Mouse (Mus musculus): ENCODE measurements around the gene Rarres2.

Gene Rarres2

DNA sequence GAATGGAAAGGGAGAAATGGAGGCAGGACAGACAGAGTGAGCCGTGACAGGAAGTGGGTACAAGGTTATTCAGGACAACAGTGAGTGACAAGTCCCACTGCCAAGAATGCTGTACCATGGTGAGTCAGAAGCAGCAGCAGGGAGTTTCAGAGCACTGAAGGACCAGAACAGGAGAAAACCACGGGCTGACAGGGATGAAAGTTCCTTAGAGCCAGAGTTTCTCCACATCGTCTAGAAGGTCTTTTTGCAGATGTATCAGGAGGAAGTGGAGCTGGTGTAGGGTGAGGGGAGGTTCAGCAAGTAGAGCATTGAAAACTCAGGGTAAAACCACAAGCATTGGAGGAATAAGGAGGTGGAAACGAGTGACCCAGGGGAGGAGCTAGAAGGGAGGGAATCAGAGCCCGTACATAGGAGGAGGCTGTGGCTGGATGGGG is 6.6 kb upstream of the Rarres2 start:
- DNase-seq (ENCODE audit: low read depth), result peak; percentile 57

- DNase-seq (ENCODE audit: low read depth), result no peak
Measured at GRCm38 (mm10) chr6:48578736-48579135, 6.1 kb upstream of the Rarres2 start.

DNA sequence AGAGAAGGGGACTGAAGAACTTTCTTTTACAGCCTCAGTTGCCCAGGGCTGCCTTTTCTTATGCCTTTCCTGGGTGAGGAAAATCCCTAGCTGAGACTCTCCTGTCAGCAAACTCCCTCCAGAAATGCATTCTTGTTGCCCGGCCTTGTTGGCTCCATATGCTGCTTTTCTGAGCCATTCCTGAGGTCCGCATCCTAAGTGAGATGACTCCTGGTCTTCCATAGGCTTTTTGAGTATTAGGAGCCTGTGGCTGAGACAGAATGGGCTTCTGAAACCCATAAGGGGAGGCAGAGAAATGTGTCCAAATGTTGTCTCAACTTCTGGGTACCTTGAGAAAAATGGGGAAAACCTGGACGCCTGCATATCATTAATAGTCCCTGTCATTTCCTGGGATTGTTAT is 1.4 kb upstream of the Rarres2 start:
- DNase-seq (ENCODE audit: low read depth), result no peak

DNA sequence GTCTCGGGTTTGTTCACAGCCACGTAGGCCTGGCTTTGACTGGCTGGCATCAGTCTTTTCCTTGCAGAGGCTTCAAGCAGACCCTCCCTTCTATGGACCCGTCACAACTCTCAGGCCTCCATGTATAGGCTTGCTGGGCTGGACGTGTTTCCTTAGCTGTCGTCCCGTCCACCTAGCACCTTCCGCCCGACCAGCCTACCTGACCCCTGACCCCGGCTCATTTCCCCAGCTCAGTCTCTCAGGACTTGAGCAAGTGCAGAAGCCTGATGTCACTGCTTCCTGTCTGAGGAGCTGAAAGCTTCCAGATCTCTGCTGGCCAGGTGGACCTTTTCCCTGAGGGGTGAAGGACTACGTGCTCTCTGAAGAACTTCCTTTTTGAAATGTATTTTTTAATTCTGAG is 691 bp upstream of the Rarres2 start:
- no peak for DNase-seq (ENCODE audit: low read depth)

DNA sequence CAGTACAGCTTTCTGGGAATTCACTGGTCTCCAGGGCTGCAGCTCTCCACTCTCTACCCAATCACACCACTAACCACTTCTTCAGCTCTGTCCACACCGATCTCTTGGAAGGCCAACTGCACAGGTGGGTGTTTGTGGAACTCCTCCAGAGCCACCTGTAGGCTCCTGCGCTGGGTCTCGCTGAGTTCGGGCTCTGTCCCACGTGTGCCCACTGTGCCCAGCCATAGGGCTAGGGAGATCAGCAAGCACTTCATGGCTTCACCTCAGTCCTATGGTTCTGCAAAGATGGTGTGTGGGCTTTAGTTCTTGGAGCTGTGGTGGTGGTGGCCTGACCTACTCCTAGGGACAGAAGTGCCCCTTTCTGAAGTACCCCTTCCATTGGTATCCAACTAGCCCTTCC is 575 bp downstream of the Rarres2 start:
- no peak for DNase-seq (ENCODE audit: low read depth)

GRCm38 (mm10) chr6:48569065-48569807 is 3.4 kb downstream of the Rarres2 start:
- DNase-seq (ENCODE audit: low read depth), result no peak

DNA sequence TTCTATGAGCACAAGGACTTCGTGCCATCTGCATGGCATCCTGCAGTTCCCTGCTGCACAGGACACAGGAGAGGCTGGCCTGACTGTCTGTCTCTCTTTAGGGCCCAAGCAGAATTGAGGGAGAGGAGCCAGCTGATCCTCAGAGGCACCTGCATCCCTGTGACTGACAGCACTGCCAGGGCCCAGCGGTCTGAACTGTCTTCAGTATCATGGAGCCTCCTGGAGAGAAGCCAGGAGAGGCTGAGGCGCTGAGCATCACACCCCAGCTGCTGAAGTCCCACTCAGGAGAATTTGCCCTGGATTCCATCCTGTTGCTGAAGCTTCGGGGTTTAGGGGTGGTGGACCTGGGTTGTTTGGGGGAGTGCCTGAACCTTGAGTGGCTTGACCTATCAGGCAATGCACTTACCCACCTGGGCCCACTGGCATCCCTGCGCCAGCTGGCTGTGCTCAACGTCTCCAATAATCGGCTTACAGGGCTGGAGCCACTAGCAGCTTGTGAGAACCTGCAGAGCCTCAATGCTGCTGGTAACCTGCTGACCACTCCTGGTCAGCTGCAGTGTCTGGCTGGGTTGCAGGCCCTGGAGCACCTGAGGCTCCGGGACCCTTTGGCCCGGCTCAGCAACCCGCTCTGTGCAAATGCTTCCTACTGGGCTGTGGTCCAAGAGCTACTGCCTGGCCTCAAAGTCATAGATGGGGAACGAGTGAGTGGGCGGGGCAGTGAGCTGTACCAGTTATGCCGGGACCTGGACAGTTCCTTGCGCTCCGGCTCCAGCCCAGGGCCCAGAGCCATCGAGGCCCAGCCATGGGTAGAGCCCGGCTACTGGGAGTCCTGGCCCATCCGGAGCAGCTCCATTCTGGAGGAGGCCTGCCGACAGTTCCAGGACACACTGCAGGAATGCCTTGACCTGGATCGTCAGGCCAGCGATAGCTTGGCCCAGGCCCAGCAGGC is 4.3 kb downstream of the Rarres2 start:
- DNase-seq (ENCODE audit: low read depth), result no peak

DNA sequence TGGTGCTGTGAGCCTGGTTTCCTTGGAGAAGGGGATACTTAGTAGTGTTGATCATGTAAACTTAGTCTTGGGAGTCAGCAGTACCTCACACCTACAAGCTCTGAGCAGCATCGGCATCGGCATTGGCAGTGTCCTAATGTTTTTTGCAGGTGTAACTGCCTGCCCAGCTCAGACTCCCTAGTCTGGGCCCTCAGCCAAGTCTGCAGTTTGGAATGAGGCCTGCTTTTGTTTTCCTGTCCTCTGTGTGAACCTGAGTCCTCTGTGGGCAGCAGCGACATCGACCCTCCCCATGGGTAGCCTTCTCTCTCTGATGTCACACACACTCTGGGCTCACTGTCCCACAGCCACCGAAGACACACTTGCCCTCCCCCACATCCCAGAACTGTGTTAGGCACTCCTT is 6.3 kb downstream of the Rarres2 start:
- no peak for DNase-seq (ENCODE audit: low read depth)

DNA sequence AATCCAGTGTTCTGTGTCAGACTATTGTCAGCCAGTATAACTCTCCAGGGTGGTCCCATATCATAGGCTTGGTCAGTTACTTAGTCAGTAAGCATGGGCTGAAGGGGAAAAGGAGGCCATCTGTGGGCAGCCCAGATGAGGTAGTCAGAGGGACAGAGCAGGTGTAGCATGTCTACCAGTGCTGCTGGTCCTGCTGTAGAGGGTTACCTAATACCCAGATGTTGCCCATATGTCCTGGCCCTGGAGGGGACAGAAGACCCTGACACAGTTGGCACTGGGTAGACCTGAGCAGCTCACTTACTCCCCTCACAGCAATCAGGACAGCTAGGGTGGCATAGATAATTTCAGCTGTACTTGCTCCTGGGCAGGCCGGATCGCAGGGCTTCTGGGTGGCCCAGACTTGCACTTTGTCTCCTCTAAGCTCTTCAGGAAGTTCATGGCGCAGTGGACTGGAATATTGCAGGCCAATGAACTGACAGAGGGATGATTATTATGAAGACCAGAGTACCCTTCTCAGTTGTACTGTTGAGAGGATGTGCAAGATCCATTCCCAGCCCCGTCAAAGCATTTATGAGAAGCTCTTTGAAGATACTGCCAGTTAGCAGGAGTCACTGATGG is 6.8 kb downstream of the Rarres2 start:
- DNase-seq (ENCODE audit: low read depth), result no peak

DNA sequence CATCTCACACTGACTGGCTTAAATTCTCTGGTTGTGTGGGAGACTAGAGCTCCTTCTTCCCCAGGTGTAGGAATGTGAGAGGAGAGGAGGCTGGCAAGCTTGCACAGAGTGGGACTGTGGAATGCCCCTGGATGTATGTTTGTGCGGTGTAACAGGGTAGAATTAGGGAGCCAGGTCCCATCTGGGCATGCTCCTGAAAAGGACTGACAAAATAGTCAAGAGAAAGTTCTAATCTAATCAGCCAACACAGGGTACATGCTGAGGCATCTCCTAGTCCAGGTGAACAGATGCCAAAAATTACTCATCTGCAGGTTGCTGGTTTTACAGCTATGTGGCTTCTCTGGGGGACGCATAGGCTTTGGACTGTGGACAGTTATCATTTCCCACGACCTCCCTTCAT is 16.6 kb downstream of the Rarres2 start:
- no peak for DNase-seq (ENCODE audit: low read depth)

DNA sequence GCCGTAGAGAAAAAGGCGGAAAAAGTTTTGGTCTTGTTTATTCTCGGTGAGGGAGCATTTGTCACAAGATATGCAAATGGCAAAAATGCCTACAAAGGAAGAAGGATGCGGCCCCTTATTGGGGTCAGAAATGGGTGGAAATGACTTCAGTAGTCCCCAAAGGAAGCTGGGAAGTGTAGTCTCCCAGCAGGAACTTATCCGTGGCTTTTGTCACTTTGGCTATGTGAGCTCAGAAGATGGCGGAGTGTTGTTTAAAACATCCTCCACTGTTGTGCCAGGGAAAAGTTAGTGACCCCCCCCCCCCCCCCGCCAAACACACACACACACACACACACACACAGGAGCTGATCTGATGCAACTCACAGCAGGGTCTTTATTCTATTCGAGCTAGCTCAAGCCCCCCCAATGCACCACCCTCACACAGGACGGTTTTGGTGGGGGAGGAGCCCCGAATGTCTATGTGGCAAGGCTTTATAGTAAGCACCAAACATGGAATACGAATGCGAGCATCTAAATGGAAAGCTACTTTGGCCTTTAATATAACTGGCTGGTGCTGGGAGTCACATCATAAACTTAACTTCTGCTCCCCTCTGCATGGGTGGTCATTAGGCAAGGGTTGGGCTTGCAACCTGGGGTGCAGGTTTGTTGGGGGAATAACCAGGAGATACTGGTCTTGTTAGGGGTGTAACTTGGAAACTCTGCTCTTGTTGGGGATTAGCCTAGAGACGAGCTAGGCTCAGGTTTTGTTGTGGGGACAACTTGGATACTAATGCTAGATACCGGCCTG is 17.3 kb downstream of the Rarres2 start:
- peak; percentile 84 for DNase-seq (ENCODE audit: low read depth)

- peak; percentile 96 for DNase-seq (ENCODE audit: low read depth)
Measured at GRCm38 (mm10) chr6:48554280-48555103, 18.1 kb downstream of the Rarres2 start, which contains the start of gene Lrrc61. TSS of gene Lrrc61 (plus strand) at chr6:48554796.

DNA sequence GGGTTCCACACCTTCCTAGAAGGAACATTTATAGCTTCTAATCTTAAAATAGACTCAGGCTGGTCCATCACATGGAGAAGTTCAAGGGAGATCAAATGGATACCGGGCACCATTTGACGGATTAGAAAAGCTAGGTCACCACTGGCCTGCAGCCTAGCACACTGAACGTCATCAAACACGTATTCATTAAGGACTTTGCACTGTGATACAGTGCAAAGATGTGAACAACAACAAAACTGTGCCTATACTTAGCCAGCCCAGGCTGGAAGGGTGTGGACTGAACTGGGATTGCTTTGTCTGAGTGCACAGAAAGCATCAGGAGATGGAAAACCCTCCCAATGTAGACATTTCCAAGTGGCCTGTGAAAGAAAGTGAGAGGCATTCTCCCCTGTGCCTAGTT is 18.8 kb downstream of the Rarres2 start:
- no peak for DNase-seq (ENCODE audit: low read depth)

- peak; percentile 94 for DNase-seq (ENCODE audit: low read depth)
Measured at GRCm38 (mm10) chr6:48552918-48553317, 19.7 kb downstream of the Rarres2 start.

- DNase-seq (ENCODE audit: low read depth), result no peak
Measured at GRCm38 (mm10) chr6:48548314-48548713, 24.3 kb downstream of the Rarres2 start.

- no peak for DNase-seq (ENCODE audit: low read depth)
Measured at GRCm38 (mm10) chr6:48546858-48547257, 25.7 kb downstream of the Rarres2 start.

DNA sequence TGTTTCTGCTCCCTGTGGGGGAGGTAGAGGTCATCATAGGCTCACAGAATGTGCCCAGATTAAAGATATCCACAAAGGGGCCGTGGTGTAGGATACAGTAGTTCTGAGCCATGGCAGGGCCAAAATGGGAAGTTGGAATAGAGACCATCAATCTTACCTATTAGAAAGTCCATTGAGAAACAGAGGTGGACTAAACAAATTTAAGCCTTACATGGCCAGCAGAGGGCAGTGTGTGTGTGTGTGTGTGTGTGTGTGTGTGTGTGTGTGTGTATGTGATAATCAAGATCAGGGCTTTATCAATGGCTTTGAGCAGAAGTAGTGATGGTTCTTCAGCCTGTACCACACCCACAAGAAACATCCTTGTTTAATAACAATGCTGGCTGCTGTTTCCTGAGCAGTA is 26.3 kb downstream of the Rarres2 start:
- DNase-seq (ENCODE audit: low read depth), result peak; percentile 56

GRCm38 (mm10) chr6:48545251-48545650 is 27.3 kb downstream of the Rarres2 start:
- DNase-seq (ENCODE audit: low read depth), result no peak

GRCm38 (mm10) chr6:48542631-48543030 is 30.0 kb downstream of the Rarres2 start:
- DNase-seq (ENCODE audit: low read depth), result no peak

- DNase-seq (ENCODE audit: low read depth), result peak; percentile 35
Measured at GRCm38 (mm10) chr6:48541560-48542450, 30.8 kb downstream of the Rarres2 start.
